ENCODE assay signal across 32 mouse cellular contexts in genomic region chr11:93141727-93142126, GRCm38 (mm10). TPM values are rescaled to one million over a fixed set of nuclear protein-coding genes. Genes with fewer than 3 reads are reported as not detected.
DNase-seq lines count a peak whose midpoint lies in the region; ATAC-seq and TF ChIP-seq lines count a peak whose summit lies in the region.
"Had no signal": no experiment of that assay in that cellular context is flagged by ENCODE, and none has a peak within 500 bp of the region (broad histone marks: within the 10 kb centered on the region; RNA-seq: fewer than 3 reads in every experiment).

No protein-coding gene starts in this region.

- DNase-seq in left cerebral cortex, postnatal 4 days: peak; percentile 3
- DNase-seq in left cerebral cortex, postnatal 25 days (ENCODE audit: low spot score in 2 of 2): no peak
- DNase-seq in cerebellum, adult 8-10 months: peak; percentile 59
- peak; percentile 63 to 64 for DNase-seq in cerebellum, postnatal 10 days
- DNase-seq in cerebellum, postnatal 36 days: peak; percentile 39 to 57
- DNase-seq in liver, postnatal 0 days: no peak
- no peak for DNase-seq in gastrocnemius, adult 2 months
- DNase-seq: adrenal gland, adult 2 months; adrenal gland, postnatal 14 days; embryo, embryonic 11 days; gastrocnemius, postnatal 25 days; heart, adult 2 months; heart, postnatal 14 days; heart, postnatal 4 days; kidney, adult 18-20 months had no signal

- H3K36me3 ChIP-seq in liver, postnatal 0 days (replicated peaks; ENCODE audit: insufficient read depth, low read length): no peaks in the 10 kb centered on the region
- H3K36me3 ChIP-seq: embryonic facial prominence, embryonic 10.5 days; embryonic facial prominence, embryonic 13.5 days; forebrain, embryonic 10.5 days; heart, embryonic 10.5 days; heart, embryonic 13.5 days had no signal

- TF ChIP-seq CTCF in liver, postnatal 0 days (IDR thresholded peaks at IDR 0.05; ENCODE audit: low read depth): no peak
- no peak for TF ChIP-seq CTCF in gastrocnemius, adult 2 months (IDR thresholded peaks at IDR 0.05)

- TF ChIP-seq EP300 in liver, postnatal 0 days (IDR thresholded peaks at IDR 0.05; ENCODE audit: low read depth): no peak

- no peak overlapping the region for H3K27ac ChIP-seq in liver, postnatal 0 days (ENCODE audit: low read depth)
- H3K27ac ChIP-seq in gastrocnemius, adult 2 months: no peak overlapping the region
- H3K27ac ChIP-seq: embryonic facial prominence, embryonic 10.5 days; embryonic facial prominence, embryonic 13.5 days; forebrain, embryonic 10.5 days; forebrain, embryonic 13.5 days; heart, adult 2 months; heart, embryonic 10.5 days; heart, embryonic 13.5 days; hindbrain, embryonic 14.5 days; hindbrain, postnatal 0 days had no signal

- no peak for ATAC-seq in erythroblast, adult 5-6 weeks (replicated peaks; ENCODE audit: low FRiP score, poor library complexity, severe bottlenecking)
- ATAC-seq in liver, postnatal 0 days: no peak
- ATAC-seq: CD4-positive, CD25-positive, alpha-beta regulatory T cell, adult 4 months; forebrain, embryonic 13.5 days; forebrain, embryonic 16.5 days; hindbrain, postnatal 0 days; inflammation-experienced regulatory T-cells, adult 6 months; intestine, embryonic 16.5 days had no signal

- H3K4me3 ChIP-seq in liver, postnatal 0 days (ENCODE audit: low read depth, low read length): no peak overlapping the region
- H3K4me3 ChIP-seq in gastrocnemius, adult 2 months: no peak overlapping the region
- H3K4me3 ChIP-seq: embryonic facial prominence, embryonic 10.5 days; embryonic facial prominence, embryonic 13.5 days; forebrain, embryonic 10.5 days; forebrain, embryonic 13.5 days; heart, adult 2 months; heart, embryonic 10.5 days; heart, embryonic 13.5 days had no signal

- 49% methylated on average over 1 of the region's 1 CpGs for WGBS in liver, postnatal 0 days (ENCODE audit: insufficient replicate concordance)

- H3K9me3 ChIP-seq in liver, postnatal 0 days (ENCODE audit: low read length): no peaks in the 10 kb centered on the region
- H3K9me3 ChIP-seq: embryonic facial prominence, embryonic 10.5 days; embryonic facial prominence, embryonic 13.5 days; forebrain, embryonic 10.5 days; forebrain, embryonic 13.5 days; heart, embryonic 10.5 days; heart, embryonic 13.5 days had no signal

- H3K9ac ChIP-seq in liver, postnatal 0 days (replicated peaks): no peak overlapping the region
- H3K9ac ChIP-seq: embryonic facial prominence, embryonic 13.5 days; forebrain, embryonic 13.5 days; heart, embryonic 13.5 days; hindbrain, embryonic 14.5 days had no signal

- intact Hi-C loops in left cerebral cortex, postnatal 4 days (cut with DNase I): loop anchor here (5.0 to 10.0 kb wide), 2 partner anchors 331 to 673 kb away; no protein-coding TSS in a partner anchor
- intact Hi-C loops in left cerebral cortex, postnatal 25 days (cut with DNase I): no loop called here
- intact Hi-C loops in gastrocnemius, adult 2 months (cut with DNase I): no loop called here

- no peak overlapping the region for H3K4me2 ChIP-seq in liver, postnatal 0 days (ENCODE audit: low read depth, low read length)
- H3K4me2 ChIP-seq: embryonic facial prominence, embryonic 13.5 days; forebrain, embryonic 13.5 days; heart, embryonic 13.5 days; hindbrain, embryonic 14.5 days had no signal

- no peaks in the 10 kb centered on the region for H3K27me3 ChIP-seq in liver, postnatal 0 days (ENCODE audit: insufficient read depth, low read length)
- H3K27me3 ChIP-seq: embryonic facial prominence, embryonic 13.5 days; forebrain, embryonic 13.5 days; heart, embryonic 13.5 days had no signal

- no peaks in the 10 kb centered on the region for H3K4me1 ChIP-seq in liver, postnatal 0 days (ENCODE audit: insufficient read depth)
- H3K4me1 ChIP-seq: embryonic facial prominence, embryonic 10.5 days; embryonic facial prominence, embryonic 13.5 days; forebrain, embryonic 10.5 days; forebrain, embryonic 13.5 days; heart, embryonic 10.5 days; heart, embryonic 13.5 days had no signal

RNA-seq across cellular contexts. Expression of gene Car10, which starts 43.9 kb away (rescaled TPM):
- total RNA-seq in left cerebral cortex, postnatal 4 days (2021): 10 to 100 TPM; 13.7 to 24.0 TPM
- 100 to 1,000 TPM; 132 to 143 TPM for total RNA-seq in left cerebral cortex, postnatal 25 days (2021)
- total RNA-seq in erythroblast, adult 5-6 weeks (2015; ENCODE audit: low replicate concordance): not detected in 2 replicates
- total RNA-seq in erythroblast, adult 5-6 weeks (2017; ENCODE audit: low replicate concordance): 0.60 TPM in 1 of 2 replicates, not detected in the other
- polyA plus RNA-seq in liver, postnatal 0 days (2015; fragmentation: Nextera tagmentation; extraction: Ambion mirVana): 0.04 TPM in 1 of 2 replicates, not detected in the other
- total RNA-seq in gastrocnemius, adult 2 months (2021): not detected
- total RNA-seq: gastrocnemius, adult 8-10 months; gastrocnemius, postnatal 25 days; heart, adult 2 months; heart, postnatal 14 days; heart, postnatal 4 days; MEL had no signal
- polyA plus RNA-seq: C2C12; CD4-positive, CD25-positive, alpha-beta regulatory T cell, adult 4 months; gonadal fat pad, adult 2 months; heart, adult 2 months had no signal

Comparison
In these comparisons a context has a peak if more than half of its experiments do, and no peak if none do; other contexts are left out.
1. DNase-seq: peak in left cerebral cortex, postnatal 4 days (single experiment), cerebellum, adult 8-10 months (single experiment), cerebellum, postnatal 10 days (2 of 2) and cerebellum, postnatal 36 days (2 of 2); none in left cerebral cortex, postnatal 25 days (0 of 2), liver, postnatal 0 days (single experiment) and gastrocnemius, adult 2 months (single experiment).
2. RNA of gene Car10, which starts 43.9 kb away (total RNA-seq): 132 to 143 TPM in left cerebral cortex, postnatal 25 days and 13.7 to 24.0 TPM in left cerebral cortex, postnatal 4 days; 0.60 TPM in erythroblast, adult 5-6 weeks and not detected in gastrocnemius, adult 2 months; every median in the first group is over 4 times any median in the second.